Mouse (Mus musculus): ENCODE data around the gene 1700015F17Rik.

- TF ChIP-seq CTCF (IDR thresholded peaks at IDR 0.05; ENCODE audit: low read depth, low read length) (no peak), POLR2A (IDR thresholded peaks at IDR 0.05; ENCODE audit: extremely low read depth, insufficient read depth, low read length) (no peak)
Observed at GRCm38 (mm10) chr5:5401986-5402385, 77.0 kb downstream of the 1700015F17Rik start.
